Mouse (Mus musculus) inflammation-experienced regulatory T-cells, adult 16 weeks (primary cell): Measurements from ENCODE around the gene Utp4. TPM values are rescaled to one million over a fixed set of nuclear protein-coding genes. Genes with fewer than 3 reads are reported as not detected.

Experiments
- polyA plus RNA-seq: library from polyadenylated mRNA; unstranded; fragments of 100-300 nt; shearing (Covaris generic); gene quantifications from one replicate; pipeline ENCODE4 v1.2.1, GENCODE M21; 2017

Gene Utp4
- polyA plus RNA-seq, result 72.3 TPM

DNA sequence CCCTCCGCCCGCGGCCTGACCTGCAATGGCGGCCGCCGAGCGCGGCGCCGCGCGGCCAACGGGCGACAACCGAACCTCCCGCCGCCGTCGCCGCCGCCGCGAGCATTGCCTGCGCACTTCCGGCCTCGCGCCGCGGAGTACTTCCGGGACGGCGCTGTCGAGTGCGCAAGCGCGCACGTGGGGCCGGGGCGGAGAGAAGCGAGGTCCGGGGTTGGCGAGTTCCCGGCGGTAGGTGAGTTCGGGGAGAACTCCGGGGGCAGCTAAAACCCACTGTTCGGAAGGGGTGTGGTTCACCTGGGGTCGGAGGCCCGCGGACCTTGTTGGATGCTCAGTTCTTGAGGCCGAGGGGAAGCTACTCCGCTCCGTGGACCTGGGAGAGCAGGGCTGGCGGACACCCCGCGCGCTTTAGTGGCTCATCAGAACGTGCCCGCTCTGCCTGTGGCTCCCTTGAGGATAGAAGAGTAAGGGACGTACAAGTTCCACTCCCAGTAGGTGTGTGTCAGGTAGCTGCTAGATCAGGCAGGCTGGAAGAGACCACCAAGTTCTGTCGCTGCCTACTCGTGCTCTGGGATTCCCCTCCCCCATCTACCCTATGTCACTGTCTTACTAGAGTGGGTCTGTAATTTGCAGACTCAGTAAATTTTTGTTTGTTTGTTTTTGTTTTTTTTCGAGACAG, at the start of gene Utp4:
TSS of gene Utp4 (plus strand) at position 156 of the 676 bp plus-strand sequence.

GRCm38 (mm10) chr8:106870051-106870450, 23.4 kb upstream of the Utp4 start, which contains the start of gene Has3:
Gene Has3 (plus strand): TSS chr8:106870242.

DNA sequence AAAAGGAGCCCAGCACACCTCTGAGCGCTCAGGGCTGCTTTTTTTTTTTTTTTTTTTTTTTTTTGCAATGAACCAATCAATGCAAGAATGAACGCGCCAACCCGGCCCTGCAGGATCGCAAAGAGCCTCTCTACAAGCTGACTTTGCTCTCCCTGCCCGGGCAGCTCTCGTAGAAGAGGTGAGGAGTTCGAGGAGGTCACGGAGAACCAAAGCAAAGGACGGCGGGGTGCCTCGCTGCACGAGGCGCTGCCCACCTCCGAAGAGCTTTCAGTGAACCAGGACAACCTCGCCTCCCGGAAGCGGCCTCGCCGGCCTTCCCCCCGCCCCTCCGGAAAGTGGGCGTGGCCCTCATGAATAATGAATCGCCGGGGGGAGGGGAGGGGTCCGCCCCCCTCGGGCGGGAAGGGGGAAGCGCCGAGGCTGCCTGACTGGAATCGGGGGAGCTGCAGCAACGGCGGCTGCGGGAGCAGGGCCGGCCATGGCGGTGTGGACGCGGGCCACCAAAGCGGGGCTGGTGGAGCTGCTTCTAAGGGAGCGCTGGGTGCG, 42.0 kb downstream of the Utp4 start, which contains the start of gene Sntb2:
TSS of gene Sntb2 (plus strand) at position 427 of the 546 bp plus-strand sequence.

Other genes with a start within 250 kb of the Utp4 start
- 13.3 TPM for gene Tango6, start 210.6 kb upstream of the Utp4 start, polyA plus RNA-seq
- not detected for gene Has3, start 23.4 kb upstream of the Utp4 start, polyA plus RNA-seq
- gene Sntb2, start 42.1 kb downstream of the Utp4 start, polyA plus RNA-seq, result 2.2 TPM
- gene Vps4a, start 137.6 kb downstream of the Utp4 start, polyA plus RNA-seq, result 81.1 TPM
- 4.0 TPM for gene Pdf, start 155.0 kb downstream of the Utp4 start, polyA plus RNA-seq
- gene Cog8, start 163.1 kb downstream of the Utp4 start, polyA plus RNA-seq, result 32.6 TPM
- 97.9 TPM for gene Nip7, start 163.2 kb downstream of the Utp4 start, polyA plus RNA-seq
- not detected for gene Tmed6, start 172.0 kb downstream of the Utp4 start, polyA plus RNA-seq
- gene Terf2, start 202.9 kb downstream of the Utp4 start, polyA plus RNA-seq, result 9.9 TPM